Mouse (Mus musculus) bone marrow, adult 2 months (tissue): ENCODE results near the gene Ssna1.

ENCODE experiments used
- CTCF ChIP-seq: fragments of 200-500 bp; IDR thresholded peaks from 2 replicates; pipeline ENCODE4 v1.5.1; 2011; ENCODE audit warnings: low read length, control low read depth; ENCODE audit not compliant: control insufficient read depth, insufficient read depth
- POLR2A ChIP-seq: fragments of 200-500 bp; IDR thresholded peaks from 2 replicates; pipeline ENCODE4 v1.6.1; 2011; ENCODE audit warnings: low read depth, mild to moderate bottlenecking, control low read depth, low read length, borderline replicate concordance; ENCODE audit not compliant: control insufficient read depth

DNA sequence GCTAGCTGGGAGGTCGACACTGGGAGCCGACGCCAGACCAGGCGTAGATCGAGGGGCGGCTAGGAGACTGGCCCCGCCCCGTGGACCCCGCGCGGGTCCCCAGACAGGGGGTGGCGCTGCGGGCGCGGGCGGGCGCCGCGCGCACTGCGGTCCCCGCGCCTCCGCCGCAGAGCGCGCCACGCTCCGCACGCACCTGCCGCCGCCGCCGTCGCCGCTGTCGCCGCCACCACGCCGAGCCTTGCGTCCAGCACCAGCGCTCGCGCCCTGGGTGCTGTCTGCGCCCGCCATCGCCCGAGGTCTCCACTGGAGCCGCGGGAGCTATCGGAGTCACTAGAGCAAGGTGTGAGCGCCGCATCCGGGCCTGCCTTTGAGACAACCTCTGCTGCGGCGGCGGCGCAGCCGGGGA, 30.1 kb downstream of the Ssna1 start, which contains the start of the genes Rnf208 and Cysrt1:
- TF ChIP-seq CTCF (no peak), POLR2A (no peak)
